Mouse (Mus musculus) right cerebral cortex, postnatal 36 days (tissue): ENCODE results near the gene Hist1h3i.

Experiments used
- DNase-seq, 2 experiments: peaks; one replicate each; pipeline ENCODE4 v3.0.0; 2022; ENCODE audit warnings: low spot score in 2 of 2, mixed read lengths in 1 of 2

Hist1h3i gene

GRCm38 (mm10) chr13:21734010-21734905, 48.9 kb downstream of the Hist1h3i start:
- DNase-seq, result peak in 1 of 2 experiments; percentile 63

- no peak for DNase-seq
Measured at GRCm38 (mm10) chr13:21733466-21733865, 49.7 kb downstream of the Hist1h3i start.
